Mouse (Mus musculus) testis, adult 2 months (tissue): ENCODE measurements around the gene Asnsd1.

Experiments used
- CTCF ChIP-seq: fragments of 200-500 bp; IDR thresholded peaks from 2 replicates; pipeline ENCODE4 v1.5.1; 2012; ENCODE audit warnings: low read depth, mild to moderate bottlenecking, inconsistent platforms, low read length, moderate library complexity; ENCODE audit not compliant: control insufficient read depth, insufficient read depth, insufficient replicate concordance
- POLR2A ChIP-seq: fragments of 200-500 bp; IDR thresholded peaks from 2 replicates; pipeline ENCODE4 v1.6.1; 2012; ENCODE audit warnings: low read depth, mild to moderate bottlenecking, inconsistent platforms, low read length, moderate library complexity; ENCODE audit not compliant: control insufficient read depth

DNA sequence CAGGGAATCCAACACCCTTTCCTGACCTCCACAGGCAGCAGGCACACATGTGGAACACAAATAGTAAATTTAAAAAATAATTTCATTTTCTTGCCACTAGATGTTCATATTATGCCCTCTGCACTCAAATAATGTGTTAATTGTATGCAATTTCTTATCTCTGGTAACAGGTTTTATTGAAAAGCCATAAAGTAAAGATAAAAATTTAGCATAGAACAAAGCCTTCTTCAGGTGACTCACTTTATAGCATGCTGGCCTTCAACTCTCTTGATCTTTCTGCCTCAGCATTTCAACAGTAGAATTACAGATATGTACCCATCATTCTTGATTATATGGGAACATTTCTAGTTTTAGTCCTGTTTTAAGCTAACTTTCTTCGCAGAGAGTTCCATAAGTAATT, 28.3 kb downstream of the Asnsd1 start:
- TF ChIP-seq CTCF (no peak), POLR2A (no peak)
